Mouse (Mus musculus) MN1 (cell line): ENCODE results near the gene Frmd8.

ENCODE experiments used
- DNase-seq: peaks from one replicate; pipeline ENCODE4 v3.0.0-alpha.2; 2016; ENCODE audit warnings: low spot score

Gene Frmd8

DNA sequence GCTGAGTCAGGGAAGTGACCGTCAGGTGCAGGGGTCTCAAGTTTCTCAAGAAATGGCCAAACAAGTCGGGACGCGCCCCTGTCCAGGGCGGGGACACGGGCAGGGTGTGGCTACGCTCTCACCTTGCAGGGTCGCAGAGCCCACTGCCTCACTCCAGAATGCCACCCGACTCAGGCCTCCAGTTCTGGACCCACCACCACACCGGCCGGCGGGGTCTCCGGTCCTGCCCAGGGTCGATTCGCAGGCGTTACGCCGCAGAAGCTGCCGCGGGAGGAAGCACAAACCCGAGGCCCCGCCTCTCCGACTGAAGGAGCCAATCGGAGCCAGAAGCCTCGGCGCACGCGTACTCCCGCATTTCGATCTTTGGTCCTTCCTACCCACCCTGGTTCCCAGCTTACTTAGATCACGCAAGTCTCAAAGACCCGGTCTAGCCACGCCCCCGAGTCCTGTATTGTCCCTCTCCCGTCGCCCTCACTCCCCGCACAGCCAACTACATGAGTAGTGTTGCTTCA is at the start of gene Frmd8:
Gene Frmd8, minus strand, starts transcription at position 306 of the 512 bp plus-strand sequence.
- DNase-seq = peak; percentile 92

DNA sequence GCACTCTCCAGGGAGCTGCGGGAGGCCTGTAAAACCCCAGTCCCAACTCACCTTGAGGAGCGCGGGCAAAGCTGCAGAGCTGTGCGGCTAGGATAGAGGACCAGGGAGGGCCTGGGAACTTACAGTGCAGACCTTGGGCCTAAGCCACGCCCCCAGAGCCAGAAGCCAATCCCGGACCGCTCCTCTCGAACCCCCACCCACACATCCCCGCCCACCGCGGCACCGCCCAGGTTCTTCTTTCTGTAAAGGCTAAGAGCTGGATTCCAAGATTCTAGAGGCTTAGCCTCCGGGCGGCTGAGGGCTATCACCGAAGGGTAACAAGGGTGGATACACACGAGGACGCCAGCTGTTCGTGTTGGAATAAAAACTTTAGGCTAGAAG is 49.6 kb upstream of the Frmd8 start, which contains the start of gene Cdc42ep2:
Gene Cdc42ep2, minus strand, starts transcription at position 104 of the 381 bp plus-strand sequence.
- peak; percentile 88 for DNase-seq

DNA sequence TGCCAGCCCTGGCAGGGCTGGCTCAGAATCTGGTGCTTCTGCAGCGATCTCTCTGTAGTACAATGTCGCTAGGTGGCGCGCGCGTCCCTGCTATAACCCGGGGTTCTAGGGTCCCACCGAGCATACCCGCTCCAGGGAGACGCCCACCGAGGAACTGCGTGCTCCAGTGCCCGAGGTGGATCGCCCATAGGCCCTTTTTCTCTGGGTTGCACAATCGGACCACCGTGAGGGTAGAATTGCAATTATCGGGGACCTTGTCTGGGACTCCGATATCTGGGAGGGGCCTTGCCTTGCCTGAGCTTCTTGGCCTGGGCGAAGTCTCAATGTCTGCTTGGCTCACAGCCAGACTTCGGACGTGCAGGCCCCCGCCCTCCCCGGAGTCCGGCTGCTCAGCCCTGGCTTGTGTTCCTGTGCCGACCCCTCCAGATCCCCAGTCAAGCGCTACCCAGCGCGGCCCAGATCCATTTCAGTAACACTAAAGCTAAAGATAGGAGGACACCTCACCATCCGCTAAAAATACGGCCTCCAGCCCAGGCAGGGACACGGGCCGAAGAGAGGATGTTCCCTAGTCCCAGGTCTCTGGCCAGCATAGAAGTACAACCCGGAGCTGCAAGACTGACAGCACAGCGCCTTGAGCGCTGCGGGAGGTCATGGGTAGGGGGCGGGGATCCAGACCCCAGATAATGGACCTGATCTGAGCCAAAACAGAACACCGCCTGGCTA is 49.1 kb upstream of the Frmd8 start:
- DNase-seq = peak; percentile 84

DNA sequence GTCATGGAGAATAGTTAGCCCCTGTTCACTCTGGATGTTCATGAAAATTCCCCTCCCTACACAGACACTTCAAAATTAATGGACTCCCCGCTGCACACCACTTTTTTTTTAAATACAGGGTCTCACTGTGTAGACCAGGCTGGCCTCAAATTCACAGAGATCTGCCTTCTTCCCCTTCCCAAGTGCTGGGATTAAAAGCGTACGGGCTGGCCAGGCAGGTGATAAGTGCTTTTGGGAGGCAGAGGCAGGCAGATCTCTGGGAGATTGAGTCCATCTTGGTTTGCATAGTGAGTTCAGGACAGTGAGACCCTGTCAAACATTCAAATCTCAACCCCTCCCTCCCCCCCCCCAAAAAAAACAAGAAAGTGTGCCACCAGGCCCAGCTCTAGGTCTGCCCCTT is 47.9 kb upstream of the Frmd8 start:
- no peak for DNase-seq

DNA sequence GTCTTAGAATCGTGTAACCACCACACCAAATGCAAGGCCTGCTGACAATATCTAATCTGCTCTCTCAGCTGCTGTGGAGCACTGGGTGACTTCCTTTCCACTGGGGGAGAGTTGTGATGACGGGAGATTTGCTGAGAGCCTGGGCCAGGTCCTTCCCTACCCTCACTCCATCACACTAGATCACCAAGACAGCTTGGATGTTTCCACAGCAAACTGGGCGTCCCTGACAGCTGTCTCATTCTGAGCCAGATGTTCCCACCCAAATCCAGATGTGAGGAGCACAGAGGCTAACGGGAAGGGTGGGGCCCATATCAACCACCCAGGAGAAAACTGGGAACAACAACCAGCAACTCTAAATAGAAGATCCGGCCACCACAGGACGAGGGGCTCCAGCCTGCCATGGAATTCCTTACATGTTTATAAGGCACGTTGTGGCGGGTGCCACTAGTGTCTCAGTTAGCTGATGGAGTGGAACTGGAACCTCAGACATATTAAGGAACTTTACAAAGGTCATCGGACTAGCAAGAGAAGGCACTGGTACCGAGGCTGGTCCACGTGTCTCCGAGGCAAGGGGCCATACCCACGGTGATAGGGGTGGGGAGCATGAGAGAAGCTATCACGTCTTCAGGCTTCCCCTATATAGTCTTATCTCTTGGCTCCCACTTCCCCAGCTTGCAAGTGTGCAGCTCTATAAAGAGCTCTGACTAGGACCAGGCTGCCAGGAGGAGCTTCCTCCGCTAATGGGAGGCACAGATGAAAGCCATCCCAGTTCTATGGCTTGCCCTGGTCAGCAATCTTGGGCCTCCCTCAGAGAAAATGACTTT is 47.3 kb upstream of the Frmd8 start:
- DNase-seq = no peak

DNA sequence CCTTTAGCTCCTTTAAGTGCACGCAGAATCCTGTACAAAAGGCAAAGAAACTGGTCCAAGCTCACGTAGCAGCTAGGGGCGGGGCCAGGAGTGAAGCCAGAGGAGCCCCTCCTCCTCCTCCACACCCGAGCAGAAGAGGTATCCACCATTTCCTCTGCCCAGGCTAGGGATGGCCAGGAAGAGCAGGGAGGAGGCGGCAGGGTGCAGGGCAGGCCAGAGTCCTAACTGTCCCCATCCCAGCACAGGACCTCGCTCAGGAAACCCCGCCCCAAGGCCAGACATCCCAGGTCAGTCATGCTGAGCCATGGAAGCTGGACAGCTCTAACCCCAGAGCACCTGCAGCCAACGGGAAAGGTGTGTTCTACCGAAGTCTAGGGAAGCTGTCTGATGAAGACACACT is 46.6 kb upstream of the Frmd8 start:
- DNase-seq = no peak

DNA sequence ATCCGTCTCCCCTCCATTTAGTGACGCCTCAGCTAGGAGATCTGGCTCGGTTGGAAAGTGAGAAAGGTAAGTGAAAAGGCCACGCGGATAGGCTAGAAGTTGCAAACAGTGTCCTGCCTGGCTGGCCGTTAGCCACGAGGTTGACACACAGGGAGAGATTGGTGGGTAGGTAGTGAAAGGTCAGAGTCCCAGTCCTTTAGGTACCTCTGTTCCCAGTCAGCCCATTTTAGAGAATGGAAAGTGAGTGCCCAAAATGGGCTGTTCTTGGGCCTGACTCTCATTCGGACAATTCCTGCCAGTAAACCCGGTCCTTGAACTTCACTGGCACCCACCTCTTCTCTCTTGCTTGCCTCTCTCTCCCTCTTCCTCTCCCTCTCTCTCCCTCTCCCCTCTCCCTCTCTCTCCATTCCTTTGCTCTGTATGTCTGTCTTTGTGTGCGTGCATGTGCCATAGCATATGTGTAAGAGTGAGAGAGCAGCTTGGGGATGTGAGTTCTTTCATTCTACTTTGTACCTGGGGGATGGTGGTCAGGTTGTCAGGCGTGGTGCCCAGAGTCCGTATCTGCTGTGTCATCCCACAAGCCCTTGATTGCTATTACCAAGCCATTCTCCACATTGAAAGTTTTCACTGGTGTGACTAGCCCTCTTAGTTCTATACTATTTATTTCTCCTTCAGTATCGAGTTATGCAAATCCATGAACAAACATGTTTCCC is 38.1 kb upstream of the Frmd8 start, which contains the start of gene Dpf2:
Gene Dpf2, minus strand, starts transcription at position 4 of the 713 bp plus-strand sequence.
- DNase-seq = peak; percentile 31

DNA sequence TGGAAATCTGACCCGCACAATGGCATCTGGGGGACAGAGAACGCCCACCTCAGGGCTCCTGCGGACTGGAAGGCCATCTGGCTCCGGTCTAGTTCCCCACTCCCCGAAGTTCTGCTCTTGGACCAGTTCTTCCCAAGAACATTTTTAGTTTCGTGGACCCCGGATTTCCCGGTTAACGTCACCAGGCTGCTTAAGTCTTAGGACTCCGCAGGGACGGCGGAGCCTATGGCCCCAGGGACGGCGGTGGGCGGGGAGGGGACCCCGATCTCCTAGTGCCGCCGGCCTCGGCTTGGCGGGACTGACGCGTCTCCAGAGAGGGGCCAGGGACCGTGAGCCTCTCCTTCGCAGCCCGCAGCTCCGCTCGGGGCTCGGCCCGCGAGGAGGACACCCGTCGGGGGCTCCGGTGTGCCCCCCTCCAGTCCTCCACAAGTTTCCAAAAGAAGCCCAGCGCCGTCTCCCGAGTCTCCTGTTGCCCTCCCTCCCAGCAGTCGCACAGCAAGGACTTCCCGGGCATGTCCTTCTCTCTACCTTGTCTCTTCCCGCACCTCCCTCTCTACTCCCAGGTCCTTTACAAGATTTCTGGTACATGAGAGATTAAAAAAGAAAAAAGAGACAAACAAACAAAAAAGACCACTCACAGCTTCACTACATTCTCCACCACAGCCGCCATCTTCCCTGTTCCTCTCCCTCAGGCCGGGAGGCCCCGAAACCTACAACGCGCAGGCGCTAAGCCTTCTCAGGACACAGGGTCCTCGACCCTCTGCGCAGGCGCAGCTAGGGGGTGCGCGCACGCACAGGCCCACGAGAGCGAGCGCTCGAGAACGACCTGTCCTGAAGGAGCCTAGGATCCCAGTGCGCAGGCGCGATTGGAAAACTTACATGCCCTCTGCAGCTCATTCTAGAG is 37.3 kb upstream of the Frmd8 start:
- peak; percentile 98 for DNase-seq

DNA sequence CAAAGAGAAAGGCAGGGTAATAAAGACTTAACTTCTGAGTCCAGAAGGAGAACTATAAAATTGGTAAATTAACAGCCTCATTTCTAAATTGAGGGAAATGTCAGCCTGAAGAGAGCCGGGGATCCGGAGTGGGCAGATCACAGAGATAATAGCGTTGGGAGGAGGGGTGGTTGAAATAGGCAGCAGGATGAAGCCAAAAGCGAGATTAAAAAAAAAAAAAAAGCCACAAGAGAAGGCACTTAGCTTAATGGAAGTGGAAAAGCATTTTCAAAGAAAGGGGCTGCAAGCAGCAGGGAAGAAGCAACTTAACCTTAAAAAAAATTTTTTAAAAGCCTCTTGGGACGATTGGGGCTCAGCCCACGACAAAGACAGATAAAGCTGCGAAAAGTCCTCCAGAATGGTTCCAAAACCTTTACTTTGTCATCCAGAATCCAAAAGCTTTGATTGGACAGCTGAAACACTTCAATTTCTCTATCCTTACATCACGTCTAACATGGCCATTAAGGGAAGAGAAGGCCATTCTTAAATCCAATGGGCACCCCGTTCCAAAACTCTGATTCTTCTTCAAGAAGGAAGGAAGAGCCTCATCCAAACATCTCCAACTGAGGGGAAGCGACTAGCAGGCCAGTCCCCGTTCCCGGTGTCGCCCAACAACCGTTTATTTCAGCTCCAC is 36.5 kb upstream of the Frmd8 start:
- peak; percentile 57 for DNase-seq

DNA sequence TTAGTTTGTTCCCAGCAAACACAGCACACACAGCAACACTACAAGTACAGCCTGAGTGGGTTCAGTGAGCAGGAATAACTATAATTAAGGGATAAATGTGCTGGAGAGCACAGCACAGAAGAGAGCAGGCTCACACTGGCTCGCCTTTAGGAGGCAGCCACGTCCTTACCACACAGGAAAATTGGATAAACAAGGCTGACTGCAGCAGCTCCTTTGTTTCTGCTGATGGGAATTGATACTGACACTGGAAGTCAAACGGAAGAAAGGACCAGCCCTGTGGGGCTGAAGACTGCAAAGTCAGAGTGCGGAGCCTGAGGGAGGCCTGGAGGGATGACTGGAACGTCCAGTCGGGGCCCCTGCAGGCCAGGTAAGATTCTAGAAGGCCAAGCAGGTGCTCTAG is 35.1 kb upstream of the Frmd8 start:
- peak; percentile 54 for DNase-seq

DNA sequence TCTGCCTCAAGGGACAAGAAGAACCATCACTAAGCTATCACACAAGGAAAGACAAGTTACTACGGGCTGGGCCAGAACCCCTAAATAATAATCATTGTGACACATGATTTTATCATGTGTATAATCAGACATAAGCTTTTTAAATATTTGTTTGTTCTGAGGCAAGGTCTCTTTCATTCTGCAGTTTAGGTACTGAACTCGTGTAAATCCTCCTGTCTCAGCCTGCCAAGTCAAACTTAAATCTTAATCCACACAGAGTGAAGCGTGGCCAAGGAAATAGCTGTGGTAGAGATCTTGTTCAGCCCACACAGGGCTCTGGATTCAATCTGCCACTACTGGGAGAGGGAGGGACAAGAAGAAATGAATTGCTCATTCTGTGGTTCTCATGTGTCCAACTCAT is 32.2 kb upstream of the Frmd8 start:
- DNase-seq = no peak

DNA sequence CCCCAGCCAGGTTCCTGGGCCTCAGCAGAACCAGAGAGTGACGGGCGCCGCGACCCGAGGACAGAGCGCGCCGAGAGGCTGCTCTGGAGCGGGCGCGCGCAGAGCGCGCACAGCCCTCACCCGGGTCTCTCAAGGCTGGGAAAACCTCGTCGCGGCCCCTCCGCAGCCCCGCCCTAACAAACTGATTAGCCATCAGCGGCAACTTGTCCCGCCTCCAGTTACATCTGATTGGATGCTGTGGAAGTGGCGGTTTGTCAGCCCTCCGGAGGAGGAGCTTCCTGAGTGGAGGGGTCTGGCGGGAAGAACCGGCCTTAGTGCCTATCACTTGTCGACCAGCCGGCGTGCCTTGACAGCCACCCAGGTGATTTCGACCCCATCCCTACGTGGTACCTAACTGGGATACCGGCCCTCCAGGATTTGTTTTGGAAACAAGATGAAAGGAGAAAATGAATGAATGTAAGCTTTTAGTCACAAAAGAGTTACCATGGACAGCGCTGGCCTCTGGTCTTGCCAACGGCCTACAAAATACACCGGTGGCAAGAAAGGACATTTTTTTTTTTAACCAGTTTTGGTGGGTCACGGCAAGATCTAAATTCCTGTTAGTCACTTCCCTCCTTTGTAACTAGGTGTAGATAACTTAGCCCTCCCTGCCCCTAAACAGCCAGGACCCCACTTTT is 19.1 kb upstream of the Frmd8 start, which contains the start of gene Tigd3:
Gene Tigd3, minus strand, starts transcription at position 148 of the 677 bp plus-strand sequence.
- DNase-seq = peak; percentile 89

DNA sequence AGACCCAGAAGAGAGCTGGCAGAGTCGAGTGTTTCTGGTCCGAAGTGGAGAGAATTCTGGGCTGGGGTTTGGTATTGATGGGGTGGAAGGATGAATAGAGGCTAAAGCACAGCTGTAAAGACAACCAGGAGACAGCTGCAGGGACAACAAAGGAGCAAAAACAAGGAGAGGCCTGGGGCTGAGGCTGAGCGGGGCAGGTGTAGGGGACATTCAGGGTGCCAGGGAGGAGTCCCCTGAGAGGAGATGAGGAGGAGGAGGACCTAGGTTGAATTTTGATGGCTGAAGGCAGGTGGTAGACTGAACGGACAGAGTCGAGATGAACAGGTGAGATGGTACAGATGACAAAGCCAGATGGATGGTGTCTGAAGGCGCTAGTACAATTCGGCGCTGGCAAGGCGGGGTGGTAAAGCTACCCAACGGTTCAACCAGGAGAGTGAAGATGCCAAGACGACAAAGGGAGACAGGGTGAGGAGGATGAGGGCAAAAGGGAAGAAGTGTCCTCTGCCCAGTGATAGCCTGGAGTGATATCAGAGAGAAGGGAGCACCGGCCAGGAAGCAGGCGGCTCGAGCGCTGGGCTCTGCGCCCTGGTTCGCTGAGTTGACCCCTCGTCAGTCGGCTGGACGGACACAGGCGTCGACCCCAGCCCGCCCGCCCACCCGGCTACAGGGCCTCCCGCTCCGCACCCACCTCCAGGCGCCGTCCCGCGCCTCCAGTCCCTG is 18.4 kb upstream of the Frmd8 start:
- DNase-seq = no peak

DNA sequence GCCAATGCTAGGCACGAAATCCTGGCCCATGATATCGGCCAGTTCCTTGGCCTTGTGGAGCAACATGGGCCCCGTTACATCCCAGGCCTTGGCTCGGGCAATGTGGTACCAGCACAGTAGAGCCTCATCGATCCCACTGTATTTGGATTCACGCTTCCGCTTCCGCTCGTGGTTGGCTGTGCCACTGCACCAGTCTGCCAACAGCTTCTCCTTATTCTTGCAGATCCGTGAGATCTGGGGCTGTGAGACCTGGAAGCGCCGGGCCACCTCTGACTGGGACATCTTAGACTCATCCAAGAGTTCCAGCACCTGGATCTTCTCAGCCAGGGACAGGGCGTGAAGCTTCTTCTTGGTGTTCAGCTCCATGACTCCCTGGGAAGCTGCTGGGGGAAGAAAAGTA is 17.7 kb upstream of the Frmd8 start:
- no peak for DNase-seq

DNA sequence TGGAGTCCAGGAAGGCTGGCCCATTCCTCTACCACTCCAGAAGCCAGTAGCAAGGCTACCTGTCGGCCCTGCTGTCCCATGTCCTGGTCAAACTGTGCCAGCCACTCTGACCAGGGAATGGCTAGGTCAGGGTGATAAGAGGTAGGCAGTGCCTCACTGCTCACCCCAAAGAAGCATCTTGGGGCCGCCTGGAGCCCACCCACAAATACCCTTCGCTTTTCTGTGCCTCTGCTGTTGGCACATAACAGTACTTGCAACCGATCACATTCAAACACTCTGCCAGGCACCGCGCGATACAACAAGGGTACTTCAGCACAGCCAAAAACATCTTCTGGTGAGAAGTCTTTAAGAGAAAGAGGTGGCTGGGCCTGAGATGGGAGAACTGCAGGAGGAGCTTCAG is 17.2 kb upstream of the Frmd8 start:
- DNase-seq = no peak

DNA sequence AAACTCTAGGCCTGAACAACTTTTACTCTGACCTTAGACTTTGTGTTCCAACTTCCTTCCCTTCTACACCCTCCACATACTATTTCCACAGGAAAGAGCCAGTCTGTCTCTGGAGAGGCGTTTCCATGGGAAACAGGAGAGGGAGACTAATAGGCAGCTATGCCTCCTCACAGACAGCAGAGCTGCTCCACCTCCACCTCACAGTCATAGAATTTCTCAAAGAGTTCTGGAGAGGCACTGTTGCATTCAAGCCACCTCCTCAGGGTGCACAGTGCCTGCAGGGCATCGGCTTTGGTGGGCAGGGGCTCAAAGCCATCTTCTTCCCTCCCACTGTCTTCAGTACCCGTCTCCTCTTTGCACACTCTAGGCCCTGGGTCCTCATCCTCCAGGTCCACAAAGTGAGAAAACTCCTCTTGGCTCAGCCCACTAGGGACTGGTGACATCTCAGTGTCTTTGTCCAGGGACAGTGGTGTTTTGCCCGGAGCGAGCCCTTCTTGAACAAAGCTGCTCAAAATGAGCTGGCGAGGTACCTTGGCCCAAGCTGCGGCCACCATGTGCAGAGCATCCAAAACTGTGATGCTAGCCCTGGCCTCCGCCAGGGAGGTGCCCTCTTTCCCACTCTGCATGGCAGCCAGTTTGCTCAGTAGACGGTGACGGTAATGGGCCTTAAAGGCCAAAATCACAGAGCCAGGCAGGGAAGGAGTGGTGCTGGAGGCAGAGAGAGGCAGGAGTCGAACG is 16.6 kb upstream of the Frmd8 start:
- DNase-seq = no peak

DNA sequence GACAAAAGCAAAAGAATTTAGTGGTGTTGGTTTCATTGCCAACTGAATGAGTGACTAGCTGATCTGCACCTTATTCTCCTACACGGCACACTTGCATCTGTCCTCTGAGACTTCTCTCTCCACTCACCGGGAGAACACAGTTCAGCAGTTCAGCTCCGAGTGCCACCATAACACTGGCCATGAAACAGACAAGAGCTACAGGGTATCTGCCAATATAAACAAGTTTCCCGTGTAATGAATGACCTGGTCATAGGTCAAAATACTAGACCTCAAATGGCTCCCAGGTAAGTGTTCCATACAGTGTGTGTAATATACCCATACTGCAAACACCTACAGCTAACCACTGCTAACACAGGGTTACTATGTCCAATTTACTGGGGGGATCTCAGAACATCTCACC is 14.1 kb upstream of the Frmd8 start:
- no peak for DNase-seq

DNA sequence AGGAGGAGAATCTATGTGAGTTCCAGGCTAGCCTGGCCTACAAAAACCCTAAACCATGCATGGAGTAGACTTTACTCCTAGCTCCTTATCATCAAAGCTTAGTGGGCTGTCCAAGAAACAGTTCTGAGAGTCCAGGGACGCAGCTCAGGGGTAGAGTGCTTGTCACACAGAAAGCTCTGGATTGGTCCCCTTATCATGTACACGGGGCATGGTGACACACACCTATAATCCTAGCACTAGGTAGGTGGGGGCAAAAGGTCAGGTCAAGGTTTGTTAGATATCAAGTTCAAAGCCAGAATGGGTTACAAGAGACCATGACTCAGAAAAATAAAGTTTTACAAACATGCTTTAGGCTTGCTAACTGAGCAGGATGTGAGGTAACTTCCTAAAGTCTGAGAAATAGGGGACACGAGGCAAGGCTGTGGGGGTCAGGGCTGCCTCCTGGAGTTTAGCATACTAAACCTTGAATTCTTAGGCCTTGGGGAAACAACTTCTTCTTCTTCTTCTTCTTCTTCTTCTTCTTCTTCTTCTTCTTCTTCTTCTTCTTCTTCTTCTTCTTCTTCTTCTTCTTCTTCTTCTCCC is 12.3 kb upstream of the Frmd8 start:
- DNase-seq = no peak
